Mouse (Mus musculus): ENCODE measurements around the gene Mapk8. TPM values are rescaled to one million over a fixed set of nuclear protein-coding genes. Genes with fewer than 3 reads are reported as not detected.

Gene Mapk8
- polyA plus RNA-seq, 1 experiment: 6.2 TPM

DNA sequence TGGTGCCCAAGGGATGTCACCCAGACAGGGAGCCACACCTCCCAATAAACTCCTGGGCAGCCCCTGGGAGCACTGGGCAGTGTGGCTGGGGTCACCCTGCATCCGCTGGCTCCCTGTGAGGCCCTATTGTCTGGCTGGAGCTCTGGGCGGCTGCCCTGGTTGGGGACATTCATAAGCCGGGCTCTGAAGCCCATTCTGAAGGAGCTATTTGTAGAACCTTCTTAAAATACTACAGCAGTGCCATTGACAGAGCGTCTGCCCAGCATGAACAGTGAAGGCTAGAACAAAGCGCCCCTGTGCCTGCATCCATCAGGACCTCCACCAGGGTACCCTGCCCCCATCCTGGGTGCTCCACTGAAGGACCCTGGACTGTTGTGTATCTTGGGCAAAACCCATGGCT is 118.6 kb downstream of the Mapk8 start:
- WGBS: 80% methylated on average over 5 of the region's 5 CpGs
- no peak for TF ChIP-seq CTCF (IDR thresholded peaks at IDR 0.05; ENCODE audit: extremely low read depth, insufficient read depth, insufficient read length, insufficient replicate concordance)
- no peak for TF ChIP-seq POLR2A (IDR thresholded peaks at IDR 0.05; ENCODE audit: low read depth, low read length)
- Histone ChIP-seq H3K36me3 (ENCODE audit: control insufficient read depth, insufficient read depth, low read length) (no peaks in the 10 kb centered on the region), H3K27me3 (ENCODE audit: control insufficient read depth, insufficient read depth, low read length) (no peaks in the 10 kb centered on the region), H3K27ac (ENCODE audit: insufficient read depth, low read length) (no peak overlapping the region), H3K4me1 (ENCODE audit: control insufficient read depth, insufficient read depth, insufficient read length) (peaks cover 4% of the 10 kb centered on the region; the same call in 1 of the 2 replicates), H3K4me3 (ENCODE audit: extremely low read depth, insufficient read depth, insufficient read length) (no peak overlapping the region)
- no peak for DNase-seq (ENCODE audit: low read depth in 1 of 2, low spot score in 2 of 2)

Other genes starting within 250 kb of the Mapk8 start
- gene Arhgap22, start 233.1 kb downstream of the Mapk8 start, polyA plus RNA-seq (2012; rRNA removed): 11.1 and 13.4 TPM in 2 replicates
- 0.09 TPM in 1 of 2 replicates, not detected in the other for gene Frmpd2, start 24.5 kb upstream of the Mapk8 start, polyA plus RNA-seq (2012; rRNA removed)
- not detected in 2 replicates for gene Ptpn20, start 142.0 kb upstream of the Mapk8 start, polyA plus RNA-seq (2012; rRNA removed)

Data from spleen, adult 2 months (tissue).